Mouse (Mus musculus): ENCODE results near the gene Prr15l. TPM values are rescaled to one million over a fixed set of nuclear protein-coding genes. Genes with fewer than 3 reads are reported as not detected.

The Prr15l gene
- total RNA-seq, 2 experiments from 2014 or later = not detected

Other genes starting within 250 kb of the Prr15l start
- 10 to 100 TPM in 1 of 2 experiments, 1 to 10 TPM in 1; 7.7 to 11.0 TPM for gene Snx11, start 150.5 kb upstream of the Prr15l start, total RNA-seq (2021)
- 10 to 100 TPM; 36.4 to 37.5 TPM for gene Cbx1, start 139.0 kb upstream of the Prr15l start, total RNA-seq (2021)
- 100 to 1,000 TPM; 241 to 268 TPM for gene Nfe2l1, start 98.1 kb upstream of the Prr15l start, total RNA-seq (2021)
- 10 to 100 TPM; 28.3 to 36.3 TPM for gene Copz2, start 78.2 kb upstream of the Prr15l start, total RNA-seq (2021)
- gene Cdk5rap3, start 11.6 kb upstream of the Prr15l start, total RNA-seq (2021) = 10 to 100 TPM; 26.5 to 30.0 TPM
- gene Pnpo, start 15.9 kb downstream of the Prr15l start, total RNA-seq (2021) = 1 to 10 TPM; 8.5 to 9.5 TPM
- 10 to 100 TPM; 13.1 to 13.6 TPM for gene Sp2, start 54.9 kb downstream of the Prr15l start, total RNA-seq (2021)
- under 1 TPM; 0.10 to 0.11 TPM for gene Sp6, start 85.3 kb downstream of the Prr15l start, total RNA-seq (2021)
- gene Scrn2, start 101.8 kb downstream of the Prr15l start, total RNA-seq (2021) = 10 to 100 TPM in 1 of 2 experiments, 1 to 10 TPM in 1; 8.9 to 10.4 TPM
- not detected for gene Lrrc46, start 113.3 kb downstream of the Prr15l start, total RNA-seq (2021)
- 10 to 100 TPM; 39.8 to 44.0 TPM for gene Mrpl10, start 113.5 kb downstream of the Prr15l start, total RNA-seq (2021)
- 1 to 10 TPM; 2.7 to 3.3 TPM for gene Osbpl7, start 122.5 kb downstream of the Prr15l start, total RNA-seq (2021)
- gene Tbx21, start 187.2 kb downstream of the Prr15l start, total RNA-seq (2021) = 1 to 10 TPM in 1 of 2 experiments, under 1 TPM in 1; 0.97 to 1.4 TPM
- 1 to 10 TPM; 5.2 to 6.5 TPM for gene Tbkbp1, start 223.4 kb downstream of the Prr15l start, total RNA-seq (2021)

All from gastrocnemius, postnatal 14 days (tissue).